ENCODE assay signal across 11 mouse cellular contexts in genomic region chr5:113985737-113986136, GRCm38 (mm10). TPM values are rescaled to one million over a fixed set of nuclear protein-coding genes. Genes with fewer than 3 reads are reported as not detected.
DNase-seq lines count a peak whose midpoint lies in the region; ATAC-seq and TF ChIP-seq lines count a peak whose summit lies in the region.
"Had no signal": no experiment of that assay in that cellular context is flagged by ENCODE, and none has a peak within 500 bp of the region (broad histone marks: within the 10 kb centered on the region; RNA-seq: fewer than 3 reads in every experiment).

No protein-coding gene starts in this region.

- DNase-seq in heart, adult 18-20 months: no peak
- peak; percentile 26 for DNase-seq in CD4-positive, CD25-positive, alpha-beta regulatory T cell, adult 2 months (ENCODE audit: low read depth, low spot score)
- DNase-seq in limb, embryonic 14.5 days (ENCODE audit: low spot score): no peak
- no peak for DNase-seq in retina, embryonic 14.5 days (ENCODE audit: low spot score)
- no peak for DNase-seq in cerebellum, adult 11-12 months
- no peak for DNase-seq in yolk sac, embryonic 10.5 days (ENCODE audit: low spot score)

- H3K4me1 ChIP-seq in heart, embryonic 16.5 days (ENCODE audit: control insufficient read depth, insufficient read depth, low read length): peaks cover 39% of the 10 kb centered on the region
- peaks cover 6% of the 10 kb centered on the region for H3K4me1 ChIP-seq in limb, embryonic 14.5 days (ENCODE audit: control insufficient read depth, insufficient read depth, low read length)

- H3K9ac ChIP-seq in heart, embryonic 16.5 days (ENCODE audit: low read length): no peak overlapping the region
- peak overlapping the region; percentile 2; the same call in 1 of the 2 replicates for H3K9ac ChIP-seq in limb, embryonic 14.5 days (ENCODE audit: low read depth, low read length, severe bottlenecking)

- no peaks in the 10 kb centered on the region for H3K9me3 ChIP-seq in heart, embryonic 16.5 days (replicated peaks; ENCODE audit: control insufficient read depth, low read length)
- H3K9me3 ChIP-seq in limb, embryonic 14.5 days (ENCODE audit: control insufficient read depth, low read length): no peaks in the 10 kb centered on the region
- H3K9me3 ChIP-seq: G1E had no signal

- H3K36me3 ChIP-seq in heart, embryonic 16.5 days (ENCODE audit: control insufficient read depth, insufficient read depth): peaks cover 6% of the 10 kb centered on the region
- H3K36me3 ChIP-seq in limb, embryonic 14.5 days (ENCODE audit: control insufficient read depth, insufficient read depth, low read length): peaks cover 20% of the 10 kb centered on the region

- no peak for TF ChIP-seq POLR2A in limb, embryonic 14.5 days (IDR thresholded peaks at IDR 0.05; ENCODE audit: borderline replicate concordance, extremely low read depth, insufficient read depth, insufficient read length)

- no peak overlapping the region for H3K4me3 ChIP-seq in heart, embryonic 16.5 days (ENCODE audit: low read length)
- H3K4me3 ChIP-seq in limb, embryonic 14.5 days (replicated peaks; ENCODE audit: low read length): no peak overlapping the region

- 63% methylated on average over 2 of the region's 2 CpGs for WGBS in heart, embryonic 16.5 days
- 60% methylated on average over 2 of the region's 2 CpGs for WGBS in limb, embryonic 14.5 days

- H3K4me2 ChIP-seq in heart, embryonic 16.5 days (ENCODE audit: low read depth, low read length): no peak overlapping the region
- no peak overlapping the region for H3K4me2 ChIP-seq in limb, embryonic 14.5 days (replicated peaks; ENCODE audit: low read depth, low read length, severe bottlenecking)

- H3K27me3 ChIP-seq in heart, embryonic 16.5 days (ENCODE audit: control insufficient read depth, insufficient read depth, low read length): no peaks in the 10 kb centered on the region
- no peaks in the 10 kb centered on the region for H3K27me3 ChIP-seq in limb, embryonic 14.5 days (ENCODE audit: control insufficient read depth, insufficient read depth, low read length)

- H3K27ac ChIP-seq in heart, embryonic 16.5 days (ENCODE audit: low read length): peak overlapping the region; percentile 68
- H3K27ac ChIP-seq in limb, embryonic 14.5 days (replicated peaks; ENCODE audit: low read depth, low read length): no peak overlapping the region

- ATAC-seq in heart, embryonic 16.5 days (replicated peaks; ENCODE audit: extremely low read depth, insufficient read depth, low FRiP score): no peak
- ATAC-seq in activated CD4-positive, CD25-positive, alpha-beta regulatory T cell, adult 4 months: peak; percentile 46
- ATAC-seq in limb, embryonic 14.5 days (ENCODE audit: low FRiP score, low read depth): no peak

RNA-seq across cellular contexts. Expression of gene Ssh1, which starts 8.0 kb away (rescaled TPM):
- 8.6 and 9.1 TPM in 2 replicates for polyA plus RNA-seq in heart, embryonic 16.5 days (2015; fragmentation: Nextera tagmentation; extraction: Ambion mirVana)
- 10 to 100 TPM; 13.5 to 13.6 TPM for total RNA-seq in heart, adult 18-20 months (2021)
- 10 to 100 TPM; 15.8 to 17.9 TPM for polyA plus RNA-seq in activated CD4-positive, CD25-positive, alpha-beta regulatory T cell, adult 4 months (2017; shearing (Covaris generic))
- 12.0 and 15.6 TPM in 2 replicates for polyA plus RNA-seq in limb, embryonic 14.5 days (2012; rRNA removed)
- polyA plus RNA-seq in limb, embryonic 14.5 days (2014; fragmentation: Nextera tagmentation; extraction: Ambion mirVana): 21.9 and 24.6 TPM in 2 replicates

RNA-seq across cellular contexts. Expression of gene Dao, which starts 17.8 kb away (rescaled TPM):
- polyA plus RNA-seq in heart, embryonic 16.5 days (2015; fragmentation: Nextera tagmentation; extraction: Ambion mirVana): not detected in 2 replicates
- total RNA-seq in heart, adult 18-20 months (2021): not detected
- polyA plus RNA-seq in activated CD4-positive, CD25-positive, alpha-beta regulatory T cell, adult 4 months (2017; shearing (Covaris generic)): under 1 TPM in 1 of 2 experiments, not detected in 1; 0.48 TPM
- 0.05 TPM in 1 of 2 replicates, not detected in the other for polyA plus RNA-seq in limb, embryonic 14.5 days (2012; rRNA removed)
- not detected in 2 replicates for polyA plus RNA-seq in limb, embryonic 14.5 days (2014; fragmentation: Nextera tagmentation; extraction: Ambion mirVana)
- total RNA-seq: G1E; gastrocnemius, adult 18-20 months had no signal
- polyA plus RNA-seq: G1E; lung, embryonic 16.5 days had no signal
